Mouse (Mus musculus) right cerebral cortex, postnatal 14 days (tissue): Measurements from ENCODE around the gene Qtrt2.
A peak's percentile ranks its signal among the peaks of the same experiment; 100 is the strongest.

Experiments used
- DNase-seq: peaks from one replicate; pipeline ENCODE4 v3.0.0; 2022

Gene Qtrt2

GRCm38 (mm10) chr16:43925001-43925558, 1.5 kb downstream of the Qtrt2 start:
- DNase-seq, result no peak

- DNase-seq, result no peak
Observed at GRCm38 (mm10) chr16:43922630-43923029, 4.0 kb downstream of the Qtrt2 start.

- DNase-seq, result no peak
Observed at GRCm38 (mm10) chr16:43922024-43922423, 4.6 kb downstream of the Qtrt2 start.

- DNase-seq, result no peak
Observed at GRCm38 (mm10) chr16:43918867-43919266, 7.7 kb downstream of the Qtrt2 start.

GRCm38 (mm10) chr16:43908881-43909280, 17.7 kb downstream of the Qtrt2 start:
- no peak for DNase-seq

DNA sequence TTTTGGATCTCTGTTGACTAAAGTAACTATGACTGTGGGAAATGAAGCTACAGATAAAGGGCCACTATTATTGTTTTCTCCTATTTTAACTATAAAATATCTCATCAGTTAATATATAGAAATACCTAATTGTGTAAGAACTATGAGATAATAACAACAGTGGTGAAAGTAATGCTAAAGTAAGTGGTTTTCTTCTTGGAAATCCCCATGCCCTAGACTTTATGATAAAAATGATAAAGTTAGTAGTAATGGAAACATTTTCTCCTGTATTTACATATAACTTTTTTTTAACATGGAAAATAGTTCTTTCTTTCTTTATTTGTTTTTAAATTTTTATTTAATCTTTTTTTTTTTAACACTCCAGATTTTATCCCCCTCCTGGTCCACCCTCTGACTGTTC, 26.0 kb downstream of the Qtrt2 start:
- no peak for DNase-seq

DNA sequence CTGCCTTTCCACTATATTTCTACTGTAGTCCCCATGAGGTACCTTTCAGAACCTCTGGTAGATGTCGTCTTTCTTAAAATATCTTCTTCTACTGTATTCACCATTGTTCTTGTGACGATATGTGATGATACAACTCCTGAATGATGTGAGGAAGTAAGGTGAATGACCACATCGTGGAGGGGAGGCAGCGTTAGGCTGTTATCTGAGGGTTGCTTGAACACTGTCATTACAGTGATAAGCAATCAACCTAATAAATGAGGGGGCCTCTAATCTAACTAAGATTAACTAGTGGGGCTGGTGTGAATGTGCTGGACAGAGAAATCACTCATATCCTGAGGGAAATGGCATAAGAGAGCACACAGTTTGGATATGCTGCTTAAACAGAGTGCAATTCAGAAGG, 26.5 kb downstream of the Qtrt2 start:
- no peak for DNase-seq

- no peak for DNase-seq
Observed at GRCm38 (mm10) chr16:43894501-43894900, 32.1 kb downstream of the Qtrt2 start.

- no peak for DNase-seq
Observed at GRCm38 (mm10) chr16:43890747-43891336, 35.8 kb downstream of the Qtrt2 start.

- peak; percentile 70 for DNase-seq
Observed at GRCm38 (mm10) chr16:43890005-43890336, 36.6 kb downstream of the Qtrt2 start.

DNA sequence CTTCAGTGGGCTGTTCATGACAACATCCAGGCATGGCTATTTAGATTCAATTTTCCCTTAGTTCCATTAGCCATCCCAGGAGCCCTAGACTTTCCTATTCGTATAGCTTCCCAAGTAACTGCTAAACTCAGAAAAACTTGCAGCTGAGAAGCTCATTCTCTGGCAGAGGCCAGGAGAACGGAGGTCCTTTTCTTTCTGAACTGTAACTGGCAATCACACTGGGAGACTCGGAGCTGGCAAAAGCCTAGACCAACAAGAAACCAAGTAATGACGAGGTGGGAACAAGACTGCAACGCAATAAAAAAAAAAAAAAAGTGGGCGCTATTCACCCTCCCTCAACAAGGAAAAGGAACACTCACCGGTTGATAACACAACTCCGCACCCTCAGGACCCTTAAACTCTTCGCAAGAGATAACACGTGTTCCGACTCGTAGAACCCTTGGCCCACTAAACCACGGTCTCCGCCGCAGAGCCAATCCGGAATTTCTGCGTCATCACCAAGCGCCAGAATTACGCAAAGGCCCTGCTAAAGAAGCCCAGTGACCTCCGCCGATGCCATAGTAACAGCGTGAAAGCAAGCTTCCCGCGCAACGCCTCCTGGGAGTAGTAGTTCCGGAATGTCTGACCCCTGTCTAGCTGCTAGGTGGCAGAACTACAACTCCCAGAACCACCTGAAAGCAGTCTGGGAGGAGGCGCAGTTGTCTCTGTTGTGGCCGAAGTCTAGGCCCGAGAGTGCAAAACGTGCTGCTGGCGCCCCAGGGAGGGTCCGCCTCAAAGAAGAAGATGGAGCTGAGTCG, 37.2 kb downstream of the Qtrt2 start, which contains the start of gene Ccdc191:
TSS of gene Ccdc191 (plus strand) at position 593 of the 797 bp plus-strand sequence.
- DNase-seq, result peak; percentile 99

- no peak for DNase-seq
Observed at GRCm38 (mm10) chr16:43882329-43882728, 44.3 kb downstream of the Qtrt2 start.

GRCm38 (mm10) chr16:43881636-43882035, 45.0 kb downstream of the Qtrt2 start:
- no peak for DNase-seq

DNA sequence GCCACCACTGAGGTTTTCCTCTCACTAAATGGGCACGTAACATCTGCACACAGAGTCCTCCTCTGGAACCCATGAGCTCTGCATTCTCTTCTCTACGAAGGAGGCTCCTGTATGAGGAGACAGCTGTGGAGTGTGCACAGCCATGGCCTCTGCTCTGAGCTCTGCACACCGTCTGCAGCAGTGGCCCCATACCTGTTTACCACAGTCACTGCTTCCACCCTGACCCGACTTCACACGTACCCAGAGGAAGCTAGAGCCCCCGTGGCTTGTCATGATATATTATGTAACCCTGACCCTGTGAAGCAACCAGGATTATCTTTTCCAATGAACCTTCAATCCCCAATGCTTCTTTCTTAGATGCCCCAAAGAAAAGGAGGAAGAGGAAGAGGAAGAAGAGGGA, 46.8 kb downstream of the Qtrt2 start:
- DNase-seq, result no peak

- no peak for DNase-seq
Observed at GRCm38 (mm10) chr16:43871419-43871818, 55.2 kb downstream of the Qtrt2 start.

GRCm38 (mm10) chr16:43869805-43870204, 56.8 kb downstream of the Qtrt2 start:
- DNase-seq, result no peak

DNA sequence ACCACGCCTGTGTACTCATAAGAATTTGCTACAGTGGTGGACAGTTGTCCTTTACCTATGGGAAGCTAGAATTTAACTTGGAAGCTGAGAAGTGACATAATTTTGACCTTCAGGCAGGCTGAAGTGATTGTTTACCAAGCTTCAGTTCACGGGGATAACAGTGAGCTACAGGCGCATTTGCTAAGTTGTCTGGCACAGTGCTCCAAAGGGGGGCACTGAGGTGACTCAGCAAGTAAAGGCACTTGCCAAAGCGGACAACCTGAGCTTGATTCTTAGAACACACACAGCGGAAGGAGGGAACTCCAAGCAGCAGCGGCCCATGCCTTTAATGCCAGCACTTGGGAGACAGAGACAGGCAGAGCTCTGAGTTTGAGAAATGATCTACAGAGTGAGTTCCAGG, 66.0 kb downstream of the Qtrt2 start:
- no peak for DNase-seq

DNA sequence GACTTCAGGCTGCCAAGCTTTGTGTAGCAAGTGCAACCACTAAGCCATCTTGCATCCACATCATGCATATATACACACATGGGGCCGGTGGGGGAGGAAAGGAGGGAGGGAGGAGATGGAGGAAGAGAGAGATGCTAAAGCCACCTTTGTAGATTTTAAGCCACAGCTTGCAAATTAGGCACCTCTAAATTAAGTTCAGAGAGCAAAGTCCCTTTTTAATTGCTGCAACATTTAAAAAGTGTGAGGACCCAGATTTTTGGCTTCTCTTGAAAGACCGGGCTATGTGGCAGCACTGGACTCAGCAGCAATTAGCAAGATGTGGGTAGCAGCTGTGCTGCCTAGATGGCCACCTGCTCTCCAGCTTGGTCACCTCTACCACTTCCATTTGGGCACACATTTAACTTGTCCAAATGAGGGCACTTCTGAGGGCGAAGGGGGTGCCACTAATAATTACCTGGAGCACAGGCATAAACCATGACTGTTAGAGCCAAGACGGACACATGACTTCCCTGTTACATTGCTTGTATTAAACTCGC, 67.6 kb downstream of the Qtrt2 start:
- no peak for DNase-seq

DNA sequence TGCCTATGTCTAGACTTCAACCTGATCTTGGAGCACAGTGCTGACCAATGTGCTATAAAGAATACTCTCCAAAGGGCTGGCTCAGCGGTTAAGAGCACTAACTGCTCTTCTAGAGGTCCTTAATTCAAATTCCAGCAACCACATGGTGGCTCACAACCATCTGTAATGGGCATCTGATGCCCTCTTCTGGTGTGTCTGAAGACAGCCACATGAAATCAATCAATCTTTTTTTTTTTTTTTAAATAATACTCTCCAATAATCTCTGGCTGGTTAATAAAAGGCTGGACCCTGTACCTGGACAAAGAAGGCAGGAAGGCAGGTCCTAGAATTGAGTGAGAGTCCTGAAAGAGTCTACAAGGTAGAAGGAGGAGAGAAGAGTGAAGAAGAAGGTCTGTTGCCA, 76.8 kb downstream of the Qtrt2 start:
- no peak for DNase-seq

GRCm38 (mm10) chr16:43841236-43841635, 85.4 kb downstream of the Qtrt2 start:
- DNase-seq, result no peak

- no peak for DNase-seq
Observed at GRCm38 (mm10) chr16:43831957-43832356, 94.7 kb downstream of the Qtrt2 start.

DNA sequence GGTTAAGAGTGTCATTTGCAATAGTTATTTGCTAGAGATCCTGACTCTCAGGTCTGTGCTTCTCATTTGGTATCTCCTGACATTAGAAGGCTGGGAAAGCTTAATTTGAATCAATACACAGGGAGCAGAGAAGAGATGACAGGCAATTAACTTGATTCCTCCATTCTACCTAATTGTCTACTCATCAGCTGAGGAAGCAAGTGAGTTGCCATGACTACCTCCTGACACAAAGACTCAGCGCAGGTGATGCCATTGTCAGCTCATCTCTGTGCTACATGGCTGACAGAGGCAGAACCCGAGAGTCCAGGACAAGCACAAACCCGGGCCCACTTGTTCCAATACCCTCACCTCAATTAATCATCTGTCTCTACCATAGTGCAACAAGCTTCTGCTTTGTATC, 99.1 kb downstream of the Qtrt2 start:
- DNase-seq, result no peak

GRCm38 (mm10) chr16:43818404-43818803, 108.2 kb downstream of the Qtrt2 start:
- no peak for DNase-seq

GRCm38 (mm10) chr16:43816321-43816720, 110.3 kb downstream of the Qtrt2 start:
- no peak for DNase-seq
